ENCODE assay signal across 22 mouse cellular contexts in the genomic region with DNA sequence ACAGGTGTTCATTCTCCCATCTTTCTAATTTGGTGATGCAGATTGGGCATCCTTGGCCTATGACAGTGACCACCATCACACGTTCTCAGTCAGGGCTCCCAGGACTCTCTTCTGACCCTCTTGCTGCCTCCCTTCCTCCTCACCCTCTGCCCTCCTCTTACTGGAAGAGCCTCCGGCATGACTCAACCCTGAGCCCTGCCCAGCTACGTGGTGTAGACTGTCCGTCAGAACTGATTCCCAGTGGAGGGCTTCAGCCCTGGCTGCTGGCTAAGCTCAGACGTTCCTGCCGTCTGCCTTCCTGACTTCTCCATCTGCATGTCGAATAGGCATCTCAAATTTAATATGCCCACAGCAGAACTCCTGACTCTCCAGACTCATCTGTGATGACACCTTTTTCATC.
A peak's percentile ranks its signal among the peaks of the same experiment; 100 is the strongest.
DNase-seq lines count a peak whose midpoint lies in the region; ATAC-seq and TF ChIP-seq lines count a peak whose summit lies in the region.
"Had no signal": no experiment of that assay in that cellular context is flagged by ENCODE, and none has a peak within 500 bp of the region (broad histone marks: within the 10 kb centered on the region; RNA-seq: fewer than 3 reads in every experiment).

No protein-coding gene starts in this region.

- 43% methylated on average over 7 of the region's 7 CpGs for WGBS in heart, embryonic 13.5 days

- H3K9ac ChIP-seq in heart, embryonic 13.5 days = no peak overlapping the region
- H3K9ac ChIP-seq: embryonic facial prominence, embryonic 15.5 days; forebrain, embryonic 15.5 days; hindbrain, embryonic 12.5 days had no signal

- no peak for TF ChIP-seq CTCF in E14TG2a.4 (conservative IDR thresholded peaks at IDR 0.05; ENCODE audit: low read length)
- no peak for TF ChIP-seq CTCF in layer of hippocampus, adult 2 months (conservative IDR thresholded peaks at IDR 0.05)

- no peak overlapping the region for H3K4me2 ChIP-seq in heart, embryonic 13.5 days
- H3K4me2 ChIP-seq: embryonic facial prominence, embryonic 15.5 days; forebrain, embryonic 15.5 days; hindbrain, embryonic 12.5 days had no signal

- DNase-seq in heart, postnatal 4 days = no peak
- DNase-seq in 3134 (ENCODE audit: extremely low read depth, insufficient read length, low spot score) = peak; percentile 10
- peak; percentile 20 for DNase-seq in fibroblast of lung, adult 2 months (ENCODE audit: low read depth)
- no peak for DNase-seq in layer of hippocampus, adult 2 months (ENCODE audit: low spot score in 2 of 2)
- DNase-seq: adrenal gland, postnatal 14 days; B cell, adult 2 months; cerebellum, adult 11-12 months; cerebellum, adult 9-10 months; cerebellum, postnatal 25 days; gastrocnemius, postnatal 36 days; kidney, adult 18-20 months had no signal

- no peak for ATAC-seq in heart, embryonic 13.5 days (ENCODE audit: extremely low read depth, insufficient number of reproducible peaks, low FRiP score, low TSS enrichment)
- no peak for ATAC-seq in megakaryocyte progenitor cell, adult 5-6 weeks (replicated peaks; ENCODE audit: poor library complexity)
- ATAC-seq: activated CD4-positive, CD25-positive, alpha-beta regulatory T cell, adult 4 months; CD4-positive, CD25-positive, alpha-beta regulatory T cell, adult 4 months; forebrain, embryonic 15.5 days; hindbrain, embryonic 16.5 days; Patski had no signal

- H3K4me1 ChIP-seq in heart, embryonic 13.5 days = peaks cover 60% of the 10 kb centered on the region
- H3K4me1 ChIP-seq in E14TG2a.4 (replicated peaks; ENCODE audit: low read depth, low read length) = peaks cover 72% of the 10 kb centered on the region

- no peaks in the 10 kb centered on the region for H3K36me3 ChIP-seq in heart, embryonic 13.5 days
- peaks cover 4% of the 10 kb centered on the region for H3K36me3 ChIP-seq in E14TG2a.4 (ENCODE audit: insufficient read depth, low read length)
- H3K36me3 ChIP-seq: embryonic facial prominence, embryonic 15.5 days; forebrain, embryonic 15.5 days; hindbrain, embryonic 12.5 days had no signal

- H3K27me3 ChIP-seq in heart, embryonic 13.5 days (replicated peaks) = no peaks in the 10 kb centered on the region
- no peaks in the 10 kb centered on the region for H3K27me3 ChIP-seq in E14TG2a.4 (ENCODE audit: insufficient read depth, low read length)
- H3K27me3 ChIP-seq: embryonic facial prominence, embryonic 15.5 days; forebrain, embryonic 15.5 days; hindbrain, embryonic 12.5 days; Patski had no signal

- H3K9me3 ChIP-seq in heart, embryonic 13.5 days = no peaks in the 10 kb centered on the region
- no peaks in the 10 kb centered on the region for H3K9me3 ChIP-seq in E14TG2a.4 (ENCODE audit: low read length)
- H3K9me3 ChIP-seq: embryonic facial prominence, embryonic 15.5 days; forebrain, embryonic 15.5 days; hindbrain, embryonic 12.5 days had no signal

- peak overlapping the region; percentile 39 for H3K27ac ChIP-seq in heart, embryonic 13.5 days (replicated peaks)
- H3K27ac ChIP-seq in layer of hippocampus, adult 2 months = no peak overlapping the region
- H3K27ac ChIP-seq: embryonic facial prominence, embryonic 15.5 days; forebrain, embryonic 15.5 days; hindbrain, embryonic 12.5 days had no signal

- H3K4me3 ChIP-seq in heart, embryonic 13.5 days = no peak overlapping the region
- H3K4me3 ChIP-seq in E14TG2a.4 (replicated peaks; ENCODE audit: low read length) = peak overlapping the region; percentile 63
- H3K4me3 ChIP-seq in layer of hippocampus, adult 2 months = no peak overlapping the region
- H3K4me3 ChIP-seq: embryonic facial prominence, embryonic 15.5 days; erythroblast, embryonic 14.5 days; forebrain, embryonic 15.5 days; hindbrain, embryonic 12.5 days had no signal

Comparison
In these comparisons a context has a peak if more than half of its experiments do, and no peak if none do; other contexts are left out.
1. DNase-seq: peak in 3134 (single experiment) and fibroblast of lung, adult 2 months (single experiment); none in heart, postnatal 4 days (single experiment) and layer of hippocampus, adult 2 months (0 of 2).